Mouse (Mus musculus): ENCODE data around the gene Nap1l1. TPM values are rescaled to one million over a fixed set of nuclear protein-coding genes. Genes with fewer than 3 reads are reported as not detected.

The Nap1l1 gene
- polyA plus RNA-seq, 1 experiment from 2014 or later, result 174 TPM

DNA sequence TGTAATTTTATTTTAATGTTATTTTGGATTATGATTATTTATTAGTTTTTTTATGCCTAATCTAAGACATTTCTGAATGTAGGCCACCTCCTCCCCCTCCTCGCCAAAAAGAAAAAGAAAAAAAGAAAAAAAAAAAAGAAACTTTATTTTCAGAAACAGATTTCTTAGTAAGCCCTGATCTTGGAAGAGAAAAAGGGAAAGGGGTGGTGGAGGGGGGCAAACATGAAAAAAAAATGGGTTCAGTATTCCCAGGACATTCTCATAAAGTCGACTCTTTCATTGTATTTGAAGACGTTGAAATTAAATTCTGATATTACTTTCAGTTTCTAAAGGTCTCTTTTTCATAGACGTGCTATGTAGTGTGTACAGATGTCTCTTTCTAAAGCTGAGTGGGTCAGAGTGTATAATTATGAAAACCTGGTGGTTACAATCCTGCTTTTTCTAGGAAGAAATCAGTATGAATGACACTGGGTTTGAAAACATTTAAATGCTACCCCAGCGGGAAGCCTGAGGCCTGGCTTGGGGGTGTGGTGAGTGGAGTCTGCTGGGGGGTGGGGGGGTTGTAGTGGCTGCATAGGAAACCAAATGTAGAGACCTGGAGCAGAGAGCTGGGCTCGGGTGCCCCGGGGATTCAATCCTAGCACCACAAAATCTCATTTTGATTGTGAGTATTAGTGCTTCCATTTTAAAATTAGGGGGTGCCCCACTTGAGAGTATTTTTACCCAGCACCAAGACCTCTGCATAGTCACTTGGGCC is 35.5 kb downstream of the Nap1l1 start:
- peak overlapping the region; percentile 99 for H3K4me2 ChIP-seq
- H3K9me3 ChIP-seq (replicated peaks), result no peaks in the 10 kb centered on the region
- WGBS (ENCODE audit: insufficient replicate concordance), result 16% methylated on average over 7 of the region's 7 CpGs
- H3K4me3 ChIP-seq, result peak overlapping the region; percentile 72
- no peaks in the 10 kb centered on the region for H3K36me3 ChIP-seq
- peak overlapping the region; percentile 82 for H3K9ac ChIP-seq
- no peak for ATAC-seq
- peaks cover 50% of the 10 kb centered on the region for H3K4me1 ChIP-seq
- H3K27me3 ChIP-seq (replicated peaks), result peaks cover 34% of the 10 kb centered on the region
- no peak overlapping the region for H3K27ac ChIP-seq

DNA sequence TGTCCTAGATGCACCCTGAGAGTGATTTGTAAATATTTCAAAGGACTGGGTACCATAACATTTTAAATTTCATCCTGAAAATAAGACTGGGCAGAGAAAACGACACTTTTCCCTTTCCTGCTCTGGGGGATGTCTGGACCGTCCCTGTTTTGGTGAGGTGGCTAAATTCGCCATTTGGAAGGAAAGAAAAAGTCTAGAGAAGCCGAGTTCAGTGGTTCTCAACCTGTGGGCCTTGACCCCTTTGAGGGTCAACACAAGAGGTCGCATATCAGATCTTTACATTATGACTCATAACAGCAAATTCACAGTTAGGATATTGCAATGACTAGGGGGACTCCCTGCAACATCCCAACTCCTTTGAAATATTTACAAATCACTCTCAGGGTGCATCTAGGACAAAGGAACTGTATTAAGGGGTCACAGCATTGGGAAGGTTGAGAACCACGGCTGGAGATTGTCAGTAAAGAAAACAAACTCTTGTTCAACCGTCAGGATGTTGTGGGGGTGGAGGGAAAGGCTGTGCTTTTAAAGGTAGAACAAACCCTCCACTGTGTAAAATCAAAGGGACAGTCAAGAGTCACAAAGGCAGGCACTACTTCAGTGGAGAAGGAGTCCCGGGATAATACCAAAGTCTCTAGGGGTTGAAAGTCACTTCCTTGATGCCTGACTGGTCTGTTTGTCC is 36.2 kb downstream of the Nap1l1 start:
- H3K4me3 ChIP-seq, result peak overlapping the region; percentile 27; the same call in 1 of the 2 replicates
- WGBS (ENCODE audit: insufficient replicate concordance), result 36% methylated on average over 8 of the region's 8 CpGs
- H3K36me3 ChIP-seq, result no peaks in the 10 kb centered on the region
- H3K9ac ChIP-seq, result no peak overlapping the region
- H3K4me1 ChIP-seq, result peaks cover 45% of the 10 kb centered on the region
- H3K4me2 ChIP-seq, result peak overlapping the region; percentile 30
- no peak for ATAC-seq
- H3K27me3 ChIP-seq (replicated peaks), result peaks cover 34% of the 10 kb centered on the region
- H3K9me3 ChIP-seq (replicated peaks), result no peaks in the 10 kb centered on the region
- H3K27ac ChIP-seq, result no peak overlapping the region

DNA sequence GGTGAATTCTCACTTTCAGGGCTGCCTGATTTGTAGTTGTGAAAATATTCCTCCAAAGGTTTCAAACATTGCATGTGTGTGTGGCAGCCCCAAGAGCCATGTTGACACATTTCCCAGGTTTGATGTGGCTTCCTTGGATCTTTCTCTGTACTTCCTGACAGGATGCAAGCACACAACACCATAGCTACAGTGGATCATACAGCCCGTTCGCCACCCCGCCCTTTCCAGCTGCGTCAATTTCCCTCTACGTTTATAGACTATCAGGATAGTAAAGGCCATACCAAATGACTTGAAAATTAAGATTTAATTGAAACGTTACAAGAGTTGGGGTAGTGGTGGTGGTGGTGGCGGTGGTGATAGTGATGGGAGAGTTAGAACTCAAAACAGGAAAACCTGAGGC is 37.0 kb downstream of the Nap1l1 start:
- peaks cover 34% of the 10 kb centered on the region for H3K27me3 ChIP-seq (replicated peaks)
- H3K9ac ChIP-seq, result no peak overlapping the region
- H3K4me2 ChIP-seq, result no peak overlapping the region
- no peak overlapping the region for H3K4me3 ChIP-seq
- H3K36me3 ChIP-seq, result no peaks in the 10 kb centered on the region
- no peak for ATAC-seq
- peaks cover 41% of the 10 kb centered on the region for H3K4me1 ChIP-seq
- no peaks in the 10 kb centered on the region for H3K9me3 ChIP-seq (replicated peaks)
- WGBS (ENCODE audit: insufficient replicate concordance), result 58% methylated on average over 7 of the region's 7 CpGs
- no peak overlapping the region for H3K27ac ChIP-seq

DNA sequence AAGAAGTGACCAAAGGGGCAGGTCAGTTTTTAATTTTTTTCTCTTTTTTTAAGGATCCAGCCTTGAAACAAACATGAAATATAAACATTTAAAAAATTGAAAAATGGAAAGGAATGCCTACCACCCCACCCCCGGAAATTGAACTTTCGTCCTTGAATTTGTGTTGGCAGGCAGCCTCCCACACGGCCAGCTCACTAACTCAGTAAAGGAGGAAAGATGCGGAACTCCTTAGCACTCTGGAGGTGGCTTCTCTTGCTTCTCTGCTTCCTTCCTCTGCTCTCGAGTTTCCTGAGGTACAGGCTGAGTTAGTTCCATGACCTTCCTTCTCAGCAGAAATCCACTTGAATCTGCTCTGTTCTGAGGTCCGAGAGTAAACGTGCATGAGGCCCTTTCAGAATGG is 37.8 kb downstream of the Nap1l1 start:
- 24% methylated on average over 7 of the region's 7 CpGs for WGBS (ENCODE audit: insufficient replicate concordance)
- H3K27ac ChIP-seq, result no peak overlapping the region
- peaks cover 39% of the 10 kb centered on the region for H3K27me3 ChIP-seq (replicated peaks)
- H3K36me3 ChIP-seq, result no peaks in the 10 kb centered on the region
- no peak overlapping the region for H3K9ac ChIP-seq
- H3K4me1 ChIP-seq, result peaks cover 41% of the 10 kb centered on the region
- no peak overlapping the region for H3K4me2 ChIP-seq
- no peak overlapping the region for H3K4me3 ChIP-seq
- ATAC-seq, result no peak
- no peaks in the 10 kb centered on the region for H3K9me3 ChIP-seq (replicated peaks)

DNA sequence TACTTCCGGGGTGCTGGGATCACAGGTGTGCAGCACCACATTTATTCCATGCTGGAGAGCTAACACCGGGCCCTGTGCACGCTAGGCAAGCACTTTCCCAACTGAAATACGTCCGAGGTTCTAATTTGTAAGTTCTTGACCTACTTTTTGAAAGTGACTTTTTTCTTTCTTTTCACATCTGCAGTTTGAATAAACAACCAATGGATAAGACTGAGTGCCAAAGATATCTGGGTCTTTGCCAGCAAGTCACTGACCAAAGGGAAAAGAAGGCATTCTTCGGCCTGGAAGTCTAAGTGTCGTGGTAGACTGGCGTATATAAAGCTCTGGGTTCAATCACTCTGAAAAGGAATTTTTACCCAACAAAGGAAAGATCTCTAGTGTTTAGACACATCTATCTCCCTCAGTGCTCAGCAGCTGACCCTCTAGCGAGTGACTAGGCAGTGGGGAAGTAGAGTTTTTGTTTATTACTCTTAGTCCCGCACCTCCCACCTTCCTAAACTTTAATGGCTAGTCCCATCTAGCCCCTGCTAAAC is 39.1 kb downstream of the Nap1l1 start:
- Histone ChIP-seq H3K4me3 (no peak overlapping the region), H3K4me1 (peaks cover 41% of the 10 kb centered on the region), H3K27ac (no peak overlapping the region), H3K27me3 (replicated peaks) (peaks cover 34% of the 10 kb centered on the region), H3K9ac (no peak overlapping the region), H3K36me3 (no peaks in the 10 kb centered on the region), H3K9me3 (replicated peaks) (no peaks in the 10 kb centered on the region), H3K4me2 (no peak overlapping the region)
- no peak for ATAC-seq
- 73% methylated on average over 10 of the region's 10 CpGs for WGBS (ENCODE audit: insufficient replicate concordance)

DNA sequence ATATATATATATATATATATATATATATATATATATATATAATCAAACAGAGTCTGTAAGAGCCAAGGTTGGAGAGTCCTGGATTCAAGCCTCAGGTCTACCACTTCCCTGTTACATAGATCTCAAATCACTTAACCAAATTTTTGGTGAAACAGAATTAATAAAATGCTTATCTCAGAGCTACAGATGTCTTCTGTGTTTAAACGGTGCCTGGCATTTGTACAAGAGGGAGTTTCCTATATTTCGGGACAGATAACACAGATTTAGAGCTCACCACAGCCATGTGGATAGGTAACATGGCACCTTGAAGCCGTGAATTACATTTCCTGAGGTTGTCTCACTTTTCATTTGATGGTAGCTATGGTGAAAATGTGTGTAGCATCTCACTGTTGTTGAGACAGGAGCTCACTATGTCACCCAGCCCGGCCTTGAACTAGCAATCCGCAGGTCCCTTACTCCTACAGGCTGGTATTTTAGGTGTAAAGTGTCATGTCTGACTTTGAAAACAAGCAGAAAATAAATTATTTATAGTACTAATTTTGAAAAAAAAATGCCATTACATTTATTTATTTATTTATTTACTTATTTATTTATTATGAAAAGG is 41.4 kb downstream of the Nap1l1 start:
- no peak for ATAC-seq
- Histone ChIP-seq H3K4me2 (no peak overlapping the region), H3K4me1 (peaks cover 25% of the 10 kb centered on the region), H3K9ac (no peak overlapping the region), H3K27ac (no peak overlapping the region), H3K9me3 (replicated peaks) (no peaks in the 10 kb centered on the region), H3K36me3 (no peaks in the 10 kb centered on the region), H3K4me3 (no peak overlapping the region), H3K27me3 (replicated peaks) (peaks cover 17% of the 10 kb centered on the region)
- WGBS (ENCODE audit: insufficient replicate concordance), result 55% methylated on average over 5 of the region's 5 CpGs

DNA sequence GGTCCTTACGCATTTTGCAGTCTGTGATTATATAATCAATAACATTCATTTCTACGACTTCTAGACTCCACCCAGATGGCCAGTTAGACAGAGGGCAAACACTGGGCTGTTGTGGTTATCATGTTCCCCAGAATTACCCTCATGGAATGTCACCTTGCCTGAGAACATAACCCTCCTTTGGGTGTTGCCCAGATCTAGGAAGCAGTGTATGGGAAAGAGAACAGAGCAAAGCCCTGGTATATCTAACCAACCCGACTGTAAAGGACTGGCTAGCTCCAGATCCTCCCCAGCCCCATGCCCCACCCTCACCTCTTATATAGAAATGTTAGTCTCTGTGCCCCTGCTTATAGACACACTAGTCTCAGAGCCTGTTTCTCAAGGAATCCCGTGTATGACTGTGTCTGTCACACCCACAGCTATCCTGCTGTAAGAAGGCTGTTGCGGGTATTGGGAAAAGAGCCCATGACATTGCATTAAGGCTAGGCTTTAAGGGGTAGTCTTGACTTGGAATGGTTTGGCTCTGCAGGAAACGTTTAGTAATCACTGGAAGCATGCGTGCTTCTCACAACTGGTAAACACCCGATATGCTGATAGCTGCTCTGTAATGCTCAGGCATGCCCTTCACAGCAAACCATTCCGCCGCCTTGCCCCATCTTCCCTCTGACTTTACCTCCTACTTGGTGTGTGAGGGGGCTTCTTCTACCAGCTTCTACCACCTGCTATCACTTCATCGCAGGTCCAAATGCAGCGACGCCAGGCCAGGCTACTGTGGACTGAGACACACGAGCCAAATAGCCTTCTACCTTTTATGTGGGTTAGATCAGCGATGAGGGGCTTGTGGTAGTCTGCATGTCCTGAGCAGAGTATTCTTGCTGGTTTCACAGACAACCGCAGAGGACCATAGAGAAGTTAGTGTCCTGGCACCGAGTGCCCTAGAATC is 42.3 kb downstream of the Nap1l1 start:
- Histone ChIP-seq H3K4me1 (peaks cover 22% of the 10 kb centered on the region), H3K27ac (no peak overlapping the region), H3K9me3 (replicated peaks) (no peaks in the 10 kb centered on the region), H3K27me3 (replicated peaks) (peaks cover 9% of the 10 kb centered on the region; the same call in 1 of the 2 replicates), H3K9ac (no peak overlapping the region; the same call in 1 of the 2 replicates), H3K4me2 (peak overlapping the region; percentile 1), H3K4me3 (no peak overlapping the region), H3K36me3 (no peaks in the 10 kb centered on the region)
- 47% methylated on average over 17 of the region's 17 CpGs for WGBS (ENCODE audit: insufficient replicate concordance)
- ATAC-seq, result 0 out of 2 replicates have a peak, but pooled peaks have one; percentile 44

DNA sequence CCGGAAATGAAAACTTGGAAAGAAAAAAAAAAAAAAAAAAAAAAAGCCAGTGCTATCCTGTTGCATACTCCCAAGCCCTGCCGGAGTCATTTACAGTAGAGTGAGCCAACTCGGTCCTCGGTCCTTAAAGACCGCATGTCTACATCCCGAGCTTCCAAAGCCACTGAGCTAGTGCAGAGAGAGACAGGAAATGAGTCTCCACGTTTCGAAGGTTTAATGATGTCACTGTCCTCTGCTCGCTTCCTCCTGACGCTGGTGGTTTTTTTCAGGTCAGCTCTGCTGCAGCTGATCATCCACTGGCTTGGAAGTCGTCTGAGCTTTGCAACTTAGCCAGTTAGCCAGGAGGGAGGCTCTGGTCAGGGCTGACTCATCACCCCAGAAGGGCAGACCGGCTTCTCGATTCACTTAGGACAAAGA is 43.2 kb downstream of the Nap1l1 start:
- H3K27ac ChIP-seq, result 0 out of 2 replicates have a peak overlapping the region, but pooled peaks have one; percentile 23

DNA sequence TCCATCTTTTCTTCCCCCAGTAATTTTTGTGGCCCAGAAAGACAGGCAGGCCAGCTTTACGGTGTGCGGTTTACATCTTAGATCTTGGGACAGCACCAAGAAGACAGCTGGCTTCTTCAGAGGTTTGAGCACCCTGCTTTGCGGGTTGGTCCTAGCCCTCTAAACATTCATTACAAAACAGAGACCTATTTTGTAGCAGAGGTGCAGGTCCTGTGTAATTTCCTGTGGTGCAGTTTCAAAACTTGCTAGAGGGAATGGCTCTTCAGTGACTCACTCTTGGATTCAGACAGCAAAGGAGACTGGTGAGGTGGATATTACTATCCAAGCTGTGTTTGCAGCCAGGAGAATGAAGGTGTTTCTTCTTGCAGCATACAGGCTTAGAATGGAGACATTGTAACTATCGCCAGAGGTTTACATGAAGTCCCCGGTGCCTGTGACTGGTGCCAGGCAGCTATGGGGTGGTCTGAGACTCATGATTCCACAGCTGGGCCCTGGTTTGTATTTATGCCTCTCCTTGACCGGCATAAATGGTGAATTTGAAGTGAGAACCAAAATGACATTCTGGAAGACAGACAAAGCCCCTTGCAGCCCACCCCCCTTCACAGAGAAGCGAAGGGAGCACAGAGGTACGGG is 43.9 kb downstream of the Nap1l1 start:
- Histone ChIP-seq H3K27ac (0 out of 2 replicates have a peak overlapping the region, but pooled peaks have one; percentile 23), H3K9me3 (replicated peaks) (no peaks in the 10 kb centered on the region), H3K36me3 (no peaks in the 10 kb centered on the region), H3K9ac (no peak overlapping the region), H3K27me3 (replicated peaks) (peaks cover 9% of the 10 kb centered on the region; the same call in 1 of the 2 replicates), H3K4me1 (peaks cover 22% of the 10 kb centered on the region), H3K4me2 (no peak overlapping the region), H3K4me3 (no peak overlapping the region)
- WGBS (ENCODE audit: insufficient replicate concordance), result 72% methylated on average over 8 of the region's 8 CpGs
- no peak for ATAC-seq

More for the DNA sequence above, 43.2 kb downstream of the Nap1l1 start:
- Histone ChIP-seq H3K9me3 (replicated peaks) (no peaks in the 10 kb centered on the region), H3K4me3 (no peak overlapping the region), H3K27me3 (replicated peaks) (peaks cover 9% of the 10 kb centered on the region; the same call in 1 of the 2 replicates), H3K9ac (no peak overlapping the region), H3K36me3 (no peaks in the 10 kb centered on the region), H3K4me2 (peak overlapping the region; percentile 1; the same call in 1 of the 2 replicates), H3K4me1 (peaks cover 22% of the 10 kb centered on the region)
- ATAC-seq, result peak; percentile 53
- WGBS (ENCODE audit: insufficient replicate concordance), result 18% methylated on average over 13 of the region's 13 CpGs

DNA sequence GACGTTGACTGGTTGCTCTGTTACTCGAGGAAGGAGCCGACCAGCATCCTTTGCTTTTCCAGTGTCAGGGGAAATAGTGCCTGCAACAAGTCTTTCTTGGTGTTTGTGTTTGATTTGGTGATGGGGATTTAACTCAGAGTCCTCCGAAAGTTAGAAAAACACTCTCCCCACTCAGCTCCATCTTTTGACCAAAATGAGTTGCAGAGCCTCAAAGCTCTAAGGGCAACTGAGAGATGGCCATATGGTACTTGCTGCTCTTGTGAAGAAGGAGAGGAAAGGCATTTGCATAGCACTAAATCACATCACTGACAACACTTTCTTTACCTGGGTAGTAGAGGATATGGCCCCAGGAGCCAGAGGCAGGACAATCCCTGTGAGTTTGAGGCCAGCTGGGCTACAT is 45.3 kb downstream of the Nap1l1 start:
- Histone ChIP-seq H3K27ac (no peak overlapping the region), H3K4me3 (no peak overlapping the region), H3K36me3 (no peaks in the 10 kb centered on the region), H3K9ac (no peak overlapping the region), H3K9me3 (replicated peaks) (no peaks in the 10 kb centered on the region), H3K4me2 (no peak overlapping the region), H3K27me3 (replicated peaks) (peaks cover 9% of the 10 kb centered on the region; the same call in 1 of the 2 replicates), H3K4me1 (peaks cover 22% of the 10 kb centered on the region)
- 70% methylated on average over 4 of the region's 4 CpGs for WGBS (ENCODE audit: insufficient replicate concordance)
- ATAC-seq, result no peak
